Mouse (Mus musculus) MEL (cell line): ENCODE results near the gene Flcn. TPM values are rescaled to one million over a fixed set of nuclear protein-coding genes. Genes with fewer than 3 reads are reported as not detected.

Source experiments
- DNase-seq: peaks from one replicate; pipeline ENCODE4 v3.0.0; 2011; ENCODE audit warnings: low read depth, low spot score
- H3K27ac ChIP-seq: 2 replicates; pipeline ENCODE4 v1.5.1; 2012; ENCODE audit warnings: low read depth, mild to moderate bottlenecking, control low read depth, low read length, moderate library complexity; ENCODE audit not compliant: control insufficient read depth
- H3K27me3 ChIP-seq, 2 experiments: fragments of 150-350 bp in 1 of 2; sonication (generic) in 1 of 2; 2 replicates each; pipeline ENCODE4 v1.6.1; 2012; ENCODE audit warnings: low read length in 2 of 2, mild to moderate bottlenecking in 2 of 2, improper control_type of control experiment in 1 of 2, moderate library complexity in 1 of 2; ENCODE audit not compliant: insufficient read depth in 2 of 2, control insufficient read depth in 1 of 2
- H3K36me3 ChIP-seq, 2 experiments: 2 replicates each; pipeline ENCODE4 v1.6.1; 2012 to 2014; ENCODE audit warnings: low read length in 2 of 2, improper control_type of control experiment in 1 of 2, inconsistent platforms in 1 of 2, mild to moderate bottlenecking in 1 of 2; ENCODE audit not compliant: insufficient read depth in 2 of 2, control insufficient read depth in 1 of 2
- H3K4me1 ChIP-seq, 2 experiments: fragments of 150-350 bp in 1 of 2; sonication (generic) in 1 of 2; 2 replicates each; pipeline ENCODE4 v1.6.1; 2012; ENCODE audit warnings: low read length in 2 of 2, improper control_type of control experiment in 1 of 2, mild to moderate bottlenecking in 1 of 2; ENCODE audit not compliant: insufficient read depth in 2 of 2, control insufficient read depth in 1 of 2
- H3K4me3 ChIP-seq, 2 experiments: fragments of 150-350 bp in 1 of 2; sonication (generic) in 1 of 2; 2 replicates each; pipeline ENCODE4 v1.5.1; 2012; ENCODE audit warnings: low read depth in 2 of 2, low read length in 2 of 2, mild to moderate bottlenecking in 2 of 2, moderate library complexity in 2 of 2, control low read depth in 1 of 2, improper control_type of control experiment in 1 of 2; ENCODE audit not compliant: control insufficient read depth in 1 of 2, insufficient read depth in 1 of 2
- H3K79me2 ChIP-seq: 2 replicates; pipeline ENCODE4 v1.6.1; 2012; ENCODE audit warnings: mild to moderate bottlenecking, low read length, moderate library complexity; ENCODE audit not compliant: control insufficient read depth, poor library complexity, insufficient read depth
- H3K9ac ChIP-seq: 2 replicates; pipeline ENCODE4 v1.6.1; 2012; ENCODE audit warnings: low read depth, mild to moderate bottlenecking, control low read depth, low read length, moderate library complexity; ENCODE audit not compliant: control insufficient read depth, poor library complexity, severe bottlenecking
- H3K9me3 ChIP-seq: fragments of 150-350 bp; sonication (generic); replicated peaks from 2 replicates; pipeline ENCODE4 v1.6.1; 2012; ENCODE audit warnings: mild to moderate bottlenecking, low read length, improper control_type of control experiment, moderate library complexity; ENCODE audit not compliant: insufficient read depth
- BHLHE40 ChIP-seq: IDR thresholded peaks from 2 replicates; pipeline ENCODE4 v1.6.1; 2012; ENCODE audit warnings: low read depth, mild to moderate bottlenecking, inconsistent platforms, low read length, improper control_type of control experiment, borderline replicate concordance
- CTCF ChIP-seq, 3 experiments: IDR thresholded peaks in 2 of 3; conservative IDR thresholded peaks in 1 of 3; 2 replicates each; pipeline ENCODE4 v1.5.1; 2011 to 2012; ENCODE audit warnings: low read length in 3 of 3, low read depth in 2 of 3, mild to moderate bottlenecking in 2 of 3, improper control_type of control experiment in 1 of 3, inconsistent platforms in 1 of 3, mixed read lengths in 1 of 3, moderate library complexity in 1 of 3; ENCODE audit not compliant: control insufficient read depth in 1 of 3, insufficient read depth in 1 of 3, poor library complexity in 1 of 3, severe bottlenecking in 1 of 3
- ELF1 ChIP-seq: IDR thresholded peaks from 2 replicates; pipeline ENCODE4 v1.6.1; 2014; ENCODE audit warnings: low read depth, mild to moderate bottlenecking, inconsistent platforms, low read length, improper control_type of control experiment, moderate library complexity
- ETS1 ChIP-seq: IDR thresholded peaks from 2 replicates; pipeline ENCODE4 v1.6.1; 2012; ENCODE audit warnings: low read depth, mild to moderate bottlenecking, inconsistent platforms, low read length, improper control_type of control experiment, moderate library complexity
- GABPA ChIP-seq: IDR thresholded peaks from 2 replicates; pipeline ENCODE4 v1.6.1; 2012; ENCODE audit warnings: low read depth, mild to moderate bottlenecking, inconsistent platforms, low read length, improper control_type of control experiment, moderate library complexity
- GATA1 ChIP-seq: IDR thresholded peaks from 2 replicates; pipeline ENCODE4 v1.6.1; 2011; ENCODE audit warnings: low read depth, low read length, improper control_type of control experiment
- HCFC1 ChIP-seq: IDR thresholded peaks from 2 replicates; pipeline ENCODE4 v1.6.1; 2012; ENCODE audit warnings: low read depth, mild to moderate bottlenecking, inconsistent platforms, low read length, improper control_type of control experiment, moderate library complexity
- JUND ChIP-seq: IDR thresholded peaks from 2 replicates; pipeline ENCODE4 v1.6.1; 2011; ENCODE audit warnings: low read depth, mild to moderate bottlenecking, improper control_type of control experiment, low read length
- KAT2A ChIP-seq: conservative IDR thresholded peaks from 2 replicates; pipeline ENCODE4 v1.6.1; 2012; ENCODE audit warnings: low read depth, low read length, improper control_type of control experiment, inconsistent platforms
- MAX ChIP-seq: IDR thresholded peaks from 2 replicates; pipeline ENCODE4 v1.6.1; 2011; ENCODE audit warnings: low read length, improper control_type of control experiment
- MAZ ChIP-seq: IDR thresholded peaks from 2 replicates; pipeline ENCODE4 v1.6.1; 2012; ENCODE audit warnings: low read depth, mild to moderate bottlenecking, inconsistent platforms, low read length, improper control_type of control experiment
- MXI1 ChIP-seq: IDR thresholded peaks from 2 replicates; pipeline ENCODE4 v1.6.1; 2011; ENCODE audit warnings: mild to moderate bottlenecking, low read depth, low read length, improper control_type of control experiment
- NELFE ChIP-seq: IDR thresholded peaks from 2 replicates; pipeline ENCODE4 v1.6.1; 2011; ENCODE audit warnings: low read depth, low read length, improper control_type of control experiment
- NRF1 ChIP-seq: IDR thresholded peaks from 2 replicates; pipeline ENCODE4 v1.6.1; 2014; ENCODE audit warnings: low read depth, mild to moderate bottlenecking, inconsistent platforms, low read length, improper control_type of control experiment, moderate library complexity; ENCODE audit not compliant: poor library complexity, insufficient read depth, severe bottlenecking
- POLR2A ChIP-seq, 2 experiments: IDR thresholded peaks; 2 replicates each; pipeline ENCODE4 v1.6.1; 2011 to 2012; ENCODE audit warnings: low read length in 2 of 2, mild to moderate bottlenecking in 2 of 2, control low read depth in 1 of 2, improper control_type of control experiment in 1 of 2, low read depth in 1 of 2, moderate library complexity in 1 of 2; ENCODE audit not compliant: control insufficient read depth in 1 of 2, insufficient read depth in 1 of 2, poor library complexity in 1 of 2
- POLR2AphosphoS2 ChIP-seq: IDR thresholded peaks from 2 replicates; pipeline ENCODE4 v1.6.1; 2011; ENCODE audit warnings: low read length, improper control_type of control experiment
- SIN3A ChIP-seq: IDR thresholded peaks from 2 replicates; pipeline ENCODE4 v1.6.1; 2012; ENCODE audit warnings: low read length, improper control_type of control experiment, inconsistent platforms
- SMC3 ChIP-seq: IDR thresholded peaks from 2 replicates; pipeline ENCODE4 v1.6.1; 2011; ENCODE audit warnings: low read depth, low read length, improper control_type of control experiment
- TBP ChIP-seq: IDR thresholded peaks from 2 replicates; pipeline ENCODE4 v1.8.0; 2011; ENCODE audit warnings: low read depth, low read length, improper control_type of control experiment
- TCF12 ChIP-seq: IDR thresholded peaks from 2 replicates; pipeline ENCODE4 v1.6.1; 2014; ENCODE audit warnings: low read depth, mild to moderate bottlenecking, inconsistent platforms, low read length, improper control_type of control experiment, moderate library complexity
- UBTF ChIP-seq: IDR thresholded peaks from 2 replicates; pipeline ENCODE4 v1.6.1; 2012; ENCODE audit warnings: low read depth, mild to moderate bottlenecking, inconsistent platforms, low read length, improper control_type of control experiment, moderate library complexity, borderline replicate concordance; ENCODE audit not compliant: insufficient read depth
- USF1 ChIP-seq: IDR thresholded peaks from 2 replicates; pipeline ENCODE4 v1.6.1; 2014; ENCODE audit warnings: low read depth, mild to moderate bottlenecking, inconsistent platforms, low read length, improper control_type of control experiment, moderate library complexity
- USF2 ChIP-seq, 2 experiments: IDR thresholded peaks; 2 replicates each; pipeline ENCODE4 v1.6.1; 2011 to 2012; ENCODE audit warnings: improper control_type of control experiment in 2 of 2, low read length in 2 of 2, borderline replicate concordance in 1 of 2, inconsistent platforms in 1 of 2, low read depth in 1 of 2, mild to moderate bottlenecking in 1 of 2; ENCODE audit not compliant: insufficient read depth in 1 of 2
- ZKSCAN1 ChIP-seq: IDR thresholded peaks from 2 replicates; pipeline ENCODE4 v1.6.1; 2012; ENCODE audit warnings: low read depth, mild to moderate bottlenecking, inconsistent platforms, low read length, improper control_type of control experiment, moderate library complexity
- ZMIZ1 ChIP-seq: IDR thresholded peaks from 2 replicates; pipeline ENCODE4 v1.6.1; 2012; ENCODE audit warnings: low read depth, mild to moderate bottlenecking, inconsistent platforms, low read length, improper control_type of control experiment, moderate library complexity
- polyA plus RNA-seq, 2 experiments: library from polyadenylated mRNA; stranded (reverse) in 1 of 2; unstranded in 1 of 2; fragments of >175 nt in 1 of 2; fragments of >200 nt in 1 of 2; gene quantifications; 2 replicates each; pipeline versions ENCODE4 v1.2.1 to v1.2.4; 2012; ENCODE audit warnings: low replicate concordance in 2 of 2, low read depth in 1 of 2; ENCODE audit not compliant: insufficient read length in 2 of 2, insufficient read depth in 1 of 2, missing spikeins in 1 of 2
- total RNA-seq: library from RNA; depleted of rRNA; stranded (reverse); fragments of 300-350 nt; gene quantifications from 2 replicates; pipeline ENCODE4 v1.2.3, GENCODE M21; 2012

Gene Flcn
- total and polyA plus RNA-seq, 3 experiments = 33.7 to 36.1 TPM; not detected in 1

GRCm38 (mm10) chr11:59809670-59810474 is at the start of gene Flcn (continued):
- TF ChIP-seq GATA1 (peak; percentile 32; the same call in 1 of the 2 replicates), USF1 (peak; percentile 83), HCFC1 (peak; percentile 87), MAZ (peak; percentile 80; the same call in 1 of the 2 replicates), JUND (no peak)

- Histone ChIP-seq H3K27ac (no peak overlapping the region), H3K79me2 (peaks cover 4% of the 10 kb centered on the region)
These were observed 43.0 kb upstream of the Flcn start for GRCm38 (mm10) chr11:59852865-59853264.

DNA sequence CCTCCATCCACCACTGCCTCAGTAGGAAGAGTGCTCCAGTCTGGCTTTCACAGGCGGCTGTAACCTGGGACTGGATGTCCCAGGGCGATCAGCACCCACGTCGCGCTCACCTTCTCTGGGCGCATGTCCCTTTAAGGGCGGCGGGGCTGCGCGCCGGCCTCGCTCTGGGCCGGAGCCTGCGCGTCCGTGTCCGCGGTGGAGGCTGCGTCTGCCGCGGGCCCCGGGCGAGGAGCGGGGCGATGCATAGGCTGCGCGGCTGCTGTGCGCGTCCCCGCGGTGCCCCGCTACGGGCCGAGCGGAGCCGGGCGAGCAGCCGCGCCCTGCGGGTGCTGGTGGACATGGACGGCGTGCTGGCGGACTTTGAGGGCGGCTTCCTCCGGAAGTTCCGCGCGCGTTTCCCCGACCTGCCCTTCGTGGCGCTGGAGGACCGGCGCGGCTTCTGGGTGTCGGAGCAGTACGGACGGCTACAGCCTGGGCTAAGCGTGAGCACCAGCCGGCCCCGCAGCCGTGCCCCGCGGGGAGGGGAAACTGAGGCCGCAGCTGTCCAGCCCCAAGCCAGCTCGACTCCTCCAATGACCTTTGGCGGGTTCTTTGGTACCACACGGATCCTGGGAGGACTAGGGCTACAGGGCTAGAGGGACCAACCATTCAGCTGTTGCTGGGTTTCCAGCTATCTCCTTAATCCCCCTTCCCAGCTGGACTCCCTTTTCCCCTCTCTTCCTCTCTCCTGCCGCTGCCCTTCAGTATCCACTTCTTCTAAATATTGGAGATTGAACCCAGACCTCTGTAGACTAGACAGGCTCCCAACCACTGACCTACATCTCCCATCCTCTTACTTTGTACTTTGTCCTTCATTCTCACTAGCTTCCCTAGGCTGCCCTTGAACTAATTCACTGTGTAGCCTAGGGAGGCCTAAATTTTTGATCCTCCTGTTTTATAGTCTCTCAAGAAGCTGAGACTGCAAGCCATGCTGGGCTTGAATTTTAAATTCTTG is 38.4 kb upstream of the Flcn start:
- H3K4me1 ChIP-seq = peaks cover 4 to 8% of the 10 kb centered on the region in 2 experiments; a peak in 3 of 4 replicates
- peak; percentile 79 for DNase-seq

More at GRCm38 (mm10) chr11:59852865-59853264, 43.0 kb upstream of the Flcn start:
- Histone ChIP-seq H3K9me3 (no peaks in the 10 kb centered on the region), H3K4me3 (no peak overlapping the region), H3K36me3 (peaks cover 0 to 5% of the 10 kb centered on the region in 2 experiments; a peak in 2 of 4 replicates), H3K27me3 (no peaks in the 10 kb centered on the region), H3K4me1 (peaks cover 4 to 8% of the 10 kb centered on the region in 2 experiments; a peak in 3 of 4 replicates), H3K9ac (no peak overlapping the region)
- TF ChIP-seq GABPA = no peak
- no peak for TF ChIP-seq NRF1
- no peak for TF ChIP-seq ZKSCAN1
- TF ChIP-seq BHLHE40 = no peak
- no peak for TF ChIP-seq USF2 (IDR thresholded peaks at IDR 0.05; ENCODE audit: borderline replicate concordance in 1 of 2, insufficient read depth in 1 of 2, low read depth in 1 of 2, low read length in 2 of 2)
- no peak for TF ChIP-seq TCF12
- TF ChIP-seq SMC3 = no peak
- TF ChIP-seq MXI1 = no peak
- no peak for DNase-seq

More for the DNA sequence above, 38.4 kb upstream of the Flcn start:
- Histone ChIP-seq H3K27me3 (no peaks in the 10 kb centered on the region), H3K79me2 (peaks cover 10% of the 10 kb centered on the region), H3K27ac (peak overlapping the region; percentile 56), H3K9ac (peak overlapping the region; percentile 97), H3K4me3 (peak overlapping the region; percentile 81 to 95), H3K36me3 (peaks cover 0 to 9% of the 10 kb centered on the region in 2 experiments; a peak in 2 of 4 replicates), H3K9me3 (no peaks in the 10 kb centered on the region)
- TF ChIP-seq TBP = no peak
- no peak for TF ChIP-seq KAT2A
- 0 out of 2 replicates have a peak, but pooled peaks have one; percentile 37 for TF ChIP-seq HCFC1
- peak; percentile 72 for TF ChIP-seq NRF1
- TF ChIP-seq TCF12 = no peak
- no peak for TF ChIP-seq GATA1
- peak in 1 of 3 experiments; percentile 20; a peak in 1 of 6 replicates for TF ChIP-seq CTCF (IDR thresholded peaks at IDR 0.05 in 2 of 3, conservative IDR thresholded peaks at IDR 0.05 in 1 of 3; ENCODE audit: control insufficient read depth in 1 of 3, insufficient read depth in 1 of 3, low read depth in 2 of 3, low read length in 3 of 3, poor library complexity in 1 of 3, severe bottlenecking in 1 of 3)
- peak; percentile 75; the same call in 1 of the 2 replicates for TF ChIP-seq UBTF
- peak; percentile 81 to 92; a peak in 3 of 4 replicates for TF ChIP-seq POLR2A (IDR thresholded peaks at IDR 0.05; ENCODE audit: control insufficient read depth in 1 of 2, insufficient read depth in 1 of 2, low read depth in 1 of 2, low read length in 2 of 2, poor library complexity in 1 of 2)
- peak; percentile 59; the same call in 1 of the 2 replicates for TF ChIP-seq MAX
- TF ChIP-seq SIN3A = no peak; the same call in none of the 2 replicates
- peak; percentile 61; the same call in 1 of the 2 replicates for TF ChIP-seq POLR2AphosphoS2
- TF ChIP-seq USF2 (IDR thresholded peaks at IDR 0.05; ENCODE audit: borderline replicate concordance in 1 of 2, insufficient read depth in 1 of 2, low read depth in 1 of 2, low read length in 2 of 2) = no peak
- TF ChIP-seq NELFE = peak; percentile 77
- peak; percentile 73; the same call in 1 of the 2 replicates for TF ChIP-seq ZMIZ1
- TF ChIP-seq ELF1 = peak; percentile 57; the same call in 1 of the 2 replicates
- TF ChIP-seq MXI1 = peak; percentile 75
- no peak for TF ChIP-seq ETS1
